Mouse (Mus musculus) G1E (cell line): ENCODE results near the gene Celf5. TPM values are rescaled to one million over a fixed set of nuclear protein-coding genes. Genes with fewer than 3 reads are reported as not detected.
A peak's percentile ranks its signal among the peaks of the same experiment; 100 is the strongest.

Experiments used
- ATAC-seq: 2 replicates; pipeline ENCODE4 v1.8.0; 2016; ENCODE audit warnings: mild to moderate bottlenecking; ENCODE audit not compliant: insufficient number of reproducible peaks, poor library complexity, low FRiP score, severe bottlenecking; ENCODE audit errors: extremely low read depth
- DNase-seq: peaks from one replicate; pipeline ENCODE4 v3.0.0; 2012; ENCODE audit warnings: low spot score
- H3K27me3 ChIP-seq: 2 replicates; pipeline ENCODE4 v1.6.1; 2012; ENCODE audit warnings: mild to moderate bottlenecking, low read length, inconsistent platforms; ENCODE audit not compliant: insufficient read depth
- H3K36me3 ChIP-seq: replicated peaks from 2 replicates; pipeline ENCODE3; 2012; ENCODE audit warnings: mild to moderate bottlenecking, inconsistent platforms
- H3K4me1 ChIP-seq: 2 replicates; pipeline ENCODE4 v1.6.1; 2012; ENCODE audit warnings: low read depth, low read length, inconsistent platforms, mixed read lengths; ENCODE audit not compliant: insufficient read depth
- H3K4me3 ChIP-seq: 2 replicates; pipeline ENCODE4 v1.5.1; 2012; ENCODE audit warnings: low read depth, mild to moderate bottlenecking, inconsistent platforms, low read length, moderate library complexity, mixed read lengths
- H3K9me3 ChIP-seq: replicated peaks from 2 replicates; pipeline ENCODE4 v1.6.1; 2012; ENCODE audit warnings: inconsistent platforms
- CTCF ChIP-seq: IDR thresholded peaks from 2 replicates; pipeline ENCODE4 v1.5.1; 2012; ENCODE audit warnings: low read depth, low read length, inconsistent platforms, mixed read lengths
- GATA1 ChIP-seq: IDR thresholded peaks from 2 replicates; pipeline ENCODE4 v1.6.1; 2012; ENCODE audit warnings: borderline replicate concordance, low read length, inconsistent platforms, mixed read lengths
- GATA2 ChIP-seq: IDR thresholded peaks from 2 replicates; pipeline ENCODE4 v1.6.1; 2012; ENCODE audit warnings: low read depth, low read length, inconsistent platforms, borderline replicate concordance
- POLR2AphosphoS5 ChIP-seq: IDR thresholded peaks from 2 replicates; pipeline ENCODE4 v1.6.1; 2012; ENCODE audit warnings: low read depth, low read length, inconsistent platforms; ENCODE audit not compliant: insufficient replicate concordance
- TAL1 ChIP-seq: conservative IDR thresholded peaks from 2 replicates; pipeline ENCODE4 v1.6.1; 2012; ENCODE audit warnings: low read depth, low read length, inconsistent platforms, mixed read lengths
- polyA plus RNA-seq: library from polyadenylated mRNA; stranded (reverse); fragments of >175 nt; gene quantifications from 2 replicates; pipeline ENCODE4 v1.2.3, GENCODE M21; 2012
- total RNA-seq, 2 experiments: library from RNA; stranded (forward) in 1 of 2; stranded (reverse) in 1 of 2; fragments of 200-1000 nt in 1 of 2; fragments of >200 nt in 1 of 2; fragmentation: Nextera tagmentation in 1 of 2; gene quantifications; 2 replicates each; pipeline ENCODE4 v1.2.3; 2014 to 2017

Gene Celf5
- total and polyA plus RNA-seq, 3 experiments = 0.05 TPM; not detected in 1

DNA sequence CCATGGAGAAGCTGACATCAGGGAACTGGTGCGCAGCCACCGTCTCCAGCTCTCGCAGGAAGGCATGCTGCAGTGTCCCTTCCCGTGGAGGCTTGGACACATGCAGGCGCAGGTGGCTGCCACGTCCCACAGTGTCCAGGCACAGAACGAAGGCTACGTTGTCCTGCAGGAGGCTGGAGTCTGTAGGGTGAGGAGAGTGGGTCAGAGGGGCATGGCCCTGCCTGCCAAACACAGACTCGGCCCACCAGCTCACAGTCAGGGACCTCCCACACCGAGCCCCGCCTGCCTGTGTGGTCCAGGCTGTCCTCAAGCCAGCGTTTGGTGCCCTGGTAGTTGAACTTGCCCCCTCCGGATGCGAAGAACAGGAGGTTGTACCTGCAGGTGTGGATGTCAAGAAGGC lies 7.4 kb upstream of the Celf5 start:
- no peak for ATAC-seq
- TF ChIP-seq TAL1 (no peak), GATA1 (no peak), CTCF (no peak), GATA2 (no peak), POLR2AphosphoS5 (no peak)
- Histone ChIP-seq H3K9me3 (no peaks in the 10 kb centered on the region), H3K4me3 (no peak overlapping the region), H3K4me1 (peaks cover 67% of the 10 kb centered on the region), H3K36me3 (peaks cover 100% of the 10 kb centered on the region), H3K27me3 (no peaks in the 10 kb centered on the region; the same call in 1 of the 2 replicates)
- DNase-seq = no peak

GRCm38 (mm10) chr10:81488081-81488480 lies 5.6 kb upstream of the Celf5 start:
- no peak for ATAC-seq
- no peaks in the 10 kb centered on the region for H3K9me3 ChIP-seq
- TF ChIP-seq GATA1 (no peak), CTCF (no peak), TAL1 (no peak), POLR2AphosphoS5 (no peak)
- peaks cover 82% of the 10 kb centered on the region for H3K36me3 ChIP-seq
- DNase-seq = no peak
- peaks cover 58% of the 10 kb centered on the region for H3K4me1 ChIP-seq
- H3K27me3 ChIP-seq = no peaks in the 10 kb centered on the region; the same call in 1 of the 2 replicates
- H3K4me3 ChIP-seq = no peak overlapping the region

DNA sequence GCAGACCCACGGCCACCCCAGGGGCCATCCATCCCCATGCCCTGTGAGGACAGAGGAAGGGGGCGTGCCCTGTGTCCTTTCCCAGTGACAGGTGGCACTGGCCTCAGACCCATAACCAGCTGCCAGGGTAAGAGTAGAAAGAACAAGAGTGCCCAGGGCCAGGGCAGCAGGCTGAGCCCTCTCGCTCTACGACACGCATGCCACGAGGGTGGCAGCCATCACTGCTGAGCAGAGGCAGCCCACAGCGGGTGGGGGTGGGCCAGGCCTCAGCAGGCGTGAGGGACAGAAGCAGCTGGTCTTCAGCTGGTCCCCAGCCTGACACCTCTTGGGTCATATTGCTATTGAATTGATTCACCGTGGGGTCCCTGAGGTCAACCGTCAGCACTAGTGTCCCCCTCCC lies 4.0 kb upstream of the Celf5 start:
- no peak for ATAC-seq
- H3K36me3 ChIP-seq = peaks cover 66% of the 10 kb centered on the region

GRCm38 (mm10) chr10:81485479-81486018 lies 3.0 kb upstream of the Celf5 start:
- no peaks in the 10 kb centered on the region for H3K9me3 ChIP-seq
- no peak overlapping the region for H3K4me3 ChIP-seq
- ATAC-seq = no peak
- H3K27me3 ChIP-seq = peaks cover 18% of the 10 kb centered on the region
- no peak for TF ChIP-seq POLR2AphosphoS5
- TF ChIP-seq TAL1 = no peak
- no peak for TF ChIP-seq CTCF
- TF ChIP-seq GATA2 = no peak
- no peak for TF ChIP-seq GATA1
- no peak for DNase-seq
- peaks cover 57% of the 10 kb centered on the region for H3K36me3 ChIP-seq
- H3K4me1 ChIP-seq = peaks cover 50% of the 10 kb centered on the region

More for the DNA sequence above, 4.0 kb upstream of the Celf5 start:
- Histone ChIP-seq H3K27me3 (peaks cover 9% of the 10 kb centered on the region), H3K9me3 (no peaks in the 10 kb centered on the region), H3K4me1 (peaks cover 57% of the 10 kb centered on the region), H3K4me3 (no peak overlapping the region)
- TF ChIP-seq TAL1 (no peak), GATA1 (no peak), CTCF (no peak), GATA2 (no peak), POLR2AphosphoS5 (no peak)
- DNase-seq = no peak

- Histone ChIP-seq H3K27me3 (peaks cover 23% of the 10 kb centered on the region), H3K4me1 (peaks cover 49% of the 10 kb centered on the region), H3K36me3 (peaks cover 52% of the 10 kb centered on the region), H3K4me3 (no peak overlapping the region), H3K9me3 (no peaks in the 10 kb centered on the region)
- ATAC-seq (no peak), DNase-seq (peak; percentile 41)
- TF ChIP-seq TAL1 (no peak), GATA2 (no peak), POLR2AphosphoS5 (no peak), CTCF (no peak; the same call in 1 of the 2 replicates), GATA1 (no peak)
Observed at GRCm38 (mm10) chr10:81485060-81485449, 2.5 kb upstream of the Celf5 start.

- Histone ChIP-seq H3K9me3 (no peaks in the 10 kb centered on the region), H3K27me3 (peaks cover 27% of the 10 kb centered on the region), H3K36me3 (peaks cover 47% of the 10 kb centered on the region), H3K4me3 (no peak overlapping the region), H3K4me1 (peaks cover 44% of the 10 kb centered on the region)
- no peak for DNase-seq
- TF ChIP-seq GATA1 = no peak
- no peak for TF ChIP-seq GATA2
- TF ChIP-seq CTCF = no peak
- TF ChIP-seq POLR2AphosphoS5 = no peak
- TF ChIP-seq TAL1 = no peak
- ATAC-seq = no peak
Observed at GRCm38 (mm10) chr10:81484441-81485059, 2.0 kb upstream of the Celf5 start.

- DNase-seq (no peak), ATAC-seq (no peak)
- H3K4me1 ChIP-seq = peaks cover 44% of the 10 kb centered on the region
- peak; percentile 48 for TF ChIP-seq CTCF
- no peak for TF ChIP-seq GATA2
- H3K36me3 ChIP-seq = peaks cover 41% of the 10 kb centered on the region
- no peak overlapping the region for H3K4me3 ChIP-seq
- H3K27me3 ChIP-seq = peaks cover 27% of the 10 kb centered on the region
- no peaks in the 10 kb centered on the region for H3K9me3 ChIP-seq
Observed at GRCm38 (mm10) chr10:81483983-81484382, 1.5 kb upstream of the Celf5 start.
